Mouse (Mus musculus) heart, postnatal 0 days (tissue): Measurements from ENCODE around the gene Nphs1.

Experiments
- CTCF ChIP-seq: IDR thresholded peaks from 2 replicates; pipeline ENCODE4 v1.5.1; 2016; ENCODE audit warnings: antibody characterized with exemption, control low read depth, low read depth
- EP300 ChIP-seq: IDR thresholded peaks from 2 replicates; pipeline ENCODE4 v1.6.1; 2016; ENCODE audit warnings: antibody characterized with exemption, low read depth

GRCm38 (mm10) chr7:30484250-30484649 lies 26.1 kb downstream of the Nphs1 start:
- TF ChIP-seq CTCF: no peak
- no peak for TF ChIP-seq EP300
